Mouse (Mus musculus) testis, adult 2 months (tissue): ENCODE measurements around the gene Creb3l2. TPM values are rescaled to one million over a fixed set of nuclear protein-coding genes. Genes with fewer than 3 reads are reported as not detected.

ENCODE experiments used
- H3K27ac ChIP-seq: fragments of 200-500 bp; 2 replicates; pipeline ENCODE4 v1.5.1; 2012; ENCODE audit warnings: low read depth, low read length; ENCODE audit not compliant: control insufficient read depth, insufficient read depth
- H3K27me3 ChIP-seq: fragments of 200-500 bp; 2 replicates; pipeline ENCODE4 v1.6.1; 2012; ENCODE audit warnings: mild to moderate bottlenecking, low read length, moderate library complexity; ENCODE audit not compliant: control insufficient read depth, insufficient read depth
- H3K36me3 ChIP-seq: fragments of 200-500 bp; 2 replicates; pipeline ENCODE4 v1.6.1; 2012; ENCODE audit warnings: mild to moderate bottlenecking, low read length; ENCODE audit not compliant: control insufficient read depth, insufficient read depth
- H3K4me1 ChIP-seq: fragments of 200-500 bp; 2 replicates; pipeline ENCODE4 v1.6.1; 2012; ENCODE audit warnings: low read length; ENCODE audit not compliant: control insufficient read depth, insufficient read depth
- H3K4me3 ChIP-seq: fragments of 200-500 bp; 2 replicates; pipeline ENCODE4 v1.5.1; 2012; ENCODE audit warnings: low read depth, mild to moderate bottlenecking, low read length, moderate library complexity, mixed read lengths; ENCODE audit not compliant: control insufficient read depth
- CTCF ChIP-seq: fragments of 200-500 bp; IDR thresholded peaks from 2 replicates; pipeline ENCODE4 v1.5.1; 2012; ENCODE audit warnings: low read depth, mild to moderate bottlenecking, inconsistent platforms, low read length, moderate library complexity; ENCODE audit not compliant: control insufficient read depth, insufficient read depth, insufficient replicate concordance
- POLR2A ChIP-seq: fragments of 200-500 bp; IDR thresholded peaks from 2 replicates; pipeline ENCODE4 v1.6.1; 2012; ENCODE audit warnings: low read depth, mild to moderate bottlenecking, inconsistent platforms, low read length, moderate library complexity; ENCODE audit not compliant: control insufficient read depth
- polyA plus RNA-seq: library from polyadenylated mRNA; depleted of rRNA; stranded (reverse); fragments of >200 nt; gene quantifications from 2 replicates; pipeline ENCODE4 v1.2.3, GENCODE M21; 2012

Creb3l2 gene
- polyA plus RNA-seq, 1 experiment, result 2.1 TPM

- Histone ChIP-seq H3K4me1 (no peaks in the 10 kb centered on the region), H3K36me3 (no peaks in the 10 kb centered on the region), H3K27me3 (no peaks in the 10 kb centered on the region), H3K27ac (no peak overlapping the region), H3K4me3 (no peak overlapping the region)
- TF ChIP-seq POLR2A (no peak), CTCF (no peak)
Measured at GRCm38 (mm10) chr6:37369750-37370149, 72.2 kb downstream of the Creb3l2 start.

- TF ChIP-seq CTCF, result no peak
- TF ChIP-seq POLR2A, result no peak
- Histone ChIP-seq H3K36me3 (no peaks in the 10 kb centered on the region), H3K27ac (no peak overlapping the region), H3K4me1 (no peaks in the 10 kb centered on the region), H3K4me3 (no peak overlapping the region), H3K27me3 (no peaks in the 10 kb centered on the region)
Measured at GRCm38 (mm10) chr6:37368281-37368680, 73.7 kb downstream of the Creb3l2 start.

- TF ChIP-seq POLR2A, result no peak
- H3K4me1 ChIP-seq, result no peaks in the 10 kb centered on the region
- no peaks in the 10 kb centered on the region for H3K36me3 ChIP-seq
- H3K4me3 ChIP-seq, result no peak overlapping the region
- H3K27ac ChIP-seq, result no peak overlapping the region
- no peaks in the 10 kb centered on the region for H3K27me3 ChIP-seq
Measured at GRCm38 (mm10) chr6:37366991-37367390, 75.0 kb downstream of the Creb3l2 start.

GRCm38 (mm10) chr6:37365179-37365578 is 76.8 kb downstream of the Creb3l2 start:
- TF ChIP-seq CTCF (no peak), POLR2A (no peak)
- Histone ChIP-seq H3K4me3 (no peak overlapping the region), H3K36me3 (no peaks in the 10 kb centered on the region), H3K4me1 (no peaks in the 10 kb centered on the region), H3K27me3 (no peaks in the 10 kb centered on the region), H3K27ac (no peak overlapping the region)

GRCm38 (mm10) chr6:37364361-37364760 is 77.6 kb downstream of the Creb3l2 start:
- no peak overlapping the region for H3K4me3 ChIP-seq
- no peaks in the 10 kb centered on the region for H3K4me1 ChIP-seq
- H3K27me3 ChIP-seq, result no peaks in the 10 kb centered on the region
- H3K27ac ChIP-seq, result no peak overlapping the region
- peak; percentile 56; the same call in 1 of the 2 replicates for TF ChIP-seq CTCF
- no peak for TF ChIP-seq POLR2A
- no peaks in the 10 kb centered on the region for H3K36me3 ChIP-seq

- no peak for TF ChIP-seq CTCF
- TF ChIP-seq POLR2A, result no peak
Measured at GRCm38 (mm10) chr6:37360813-37361385, 81.0 kb downstream of the Creb3l2 start.

GRCm38 (mm10) chr6:37354449-37355179 is 87.3 kb downstream of the Creb3l2 start:
- no peak overlapping the region for H3K27ac ChIP-seq
- H3K27me3 ChIP-seq, result no peaks in the 10 kb centered on the region
- H3K4me3 ChIP-seq, result no peak overlapping the region; the same call in 1 of the 2 replicates
- no peaks in the 10 kb centered on the region for H3K36me3 ChIP-seq
- no peak for TF ChIP-seq POLR2A
- TF ChIP-seq CTCF, result peak; percentile 92
- H3K4me1 ChIP-seq, result peaks cover 7% of the 10 kb centered on the region

More at GRCm38 (mm10) chr6:37360813-37361385, 81.0 kb downstream of the Creb3l2 start:
- H3K36me3 ChIP-seq, result no peaks in the 10 kb centered on the region
- no peak overlapping the region for H3K4me3 ChIP-seq
- H3K27ac ChIP-seq, result no peak overlapping the region
- no peaks in the 10 kb centered on the region for H3K4me1 ChIP-seq
- H3K27me3 ChIP-seq, result no peaks in the 10 kb centered on the region
